Mouse (Mus musculus) limb, embryonic 15.5 days (tissue): Measurements from ENCODE around the gene Irf2bp1. TPM values are rescaled to one million over a fixed set of nuclear protein-coding genes. Genes with fewer than 3 reads are reported as not detected.

Source experiments
- ATAC-seq: fragments of 200-750 bp; cut with Nextera tagmentation; 2 replicates; pipeline ENCODE4 v1.8.0; 2017; ENCODE audit warnings: low read depth, moderate TSS enrichment; ENCODE audit not compliant: insufficient number of reproducible peaks, low FRiP score, low TSS enrichment
- H3K27ac ChIP-seq: fragments of 300-500 bp; sonication (generic); 2 replicates; pipeline ENCODE4 v1.5.1; 2015; ENCODE audit warnings: moderate library complexity, mild to moderate bottlenecking, inconsistent platforms
- H3K27me3 ChIP-seq: fragments of 300-500 bp; sonication (generic); 2 replicates; pipeline ENCODE4 v1.6.1; 2015; ENCODE audit warnings: inconsistent platforms
- H3K36me3 ChIP-seq: fragments of 300-500 bp; sonication (generic); 2 replicates; pipeline ENCODE4 v1.6.1; 2015; ENCODE audit warnings: inconsistent platforms
- H3K4me1 ChIP-seq: fragments of 300-500 bp; sonication (generic); 2 replicates; pipeline ENCODE4 v1.6.1; 2015; ENCODE audit warnings: inconsistent platforms
- H3K4me2 ChIP-seq: fragments of 300-500 bp; sonication (generic); 2 replicates; pipeline ENCODE4 v1.6.1; 2015; ENCODE audit warnings: mild to moderate bottlenecking, inconsistent platforms
- H3K4me3 ChIP-seq: fragments of 300-500 bp; sonication (generic); 2 replicates; pipeline ENCODE4 v1.5.1; 2015; ENCODE audit warnings: mild to moderate bottlenecking, inconsistent platforms
- H3K9ac ChIP-seq: fragments of 300-500 bp; sonication (generic); 2 replicates; pipeline ENCODE4 v1.6.1; 2015; ENCODE audit warnings: inconsistent platforms
- H3K9me3 ChIP-seq: fragments of 300-500 bp; sonication (generic); 2 replicates; pipeline ENCODE4 v1.6.1; 2016; ENCODE audit warnings: inconsistent platforms
- WGBS: fragments of 180-500 bp; shearing (Covaris S2); methylation state at CpG from one replicate; pipeline ENCODE4 v1.1.7; 2015; 5-methylcytosine and 5-hydroxymethylcytosine counted together
- polyA plus RNA-seq: library from polyadenylated mRNA; unstranded; fragments of >200 nt; fragmentation: Nextera tagmentation; extraction: Ambion mirVana; gene quantifications from 2 replicates; pipeline ENCODE4 v1.2.1, GENCODE M21; 2015

Irf2bp1 gene
- polyA plus RNA-seq, 1 experiment from 2014 or later, result 26.1 TPM

GRCm38 (mm10) chr7:19055108-19055507, 51.3 kb downstream of the Irf2bp1 start:
- Histone ChIP-seq H3K27ac (no peak overlapping the region), H3K9ac (no peak overlapping the region), H3K4me1 (peaks cover 10% of the 10 kb centered on the region), H3K4me3 (no peak overlapping the region), H3K36me3 (peaks cover 41% of the 10 kb centered on the region), H3K27me3 (no peaks in the 10 kb centered on the region), H3K9me3 (no peaks in the 10 kb centered on the region), H3K4me2 (no peak overlapping the region)
- ATAC-seq, result no peak
- 90% methylated on average over 8 of the region's 8 CpGs for WGBS

Other genes starting within 250 kb of the Irf2bp1 start
- gene Psg19, start 205.5 kb upstream of the Irf2bp1 start, polyA plus RNA-seq, result not detected in 2 replicates
- gene Psg17, start 182.4 kb upstream of the Irf2bp1 start, polyA plus RNA-seq, result not detected in 2 replicates
- 0.42 and 0.76 TPM in 2 replicates for gene Mill2, start 164.1 kb upstream of the Irf2bp1 start, polyA plus RNA-seq
- 2.4 and 3.2 TPM in 2 replicates for gene Pglyrp1, start 132.7 kb upstream of the Irf2bp1 start, polyA plus RNA-seq
- 28.0 TPM in 2 replicates for gene Ccdc61, start 93.6 kb upstream of the Irf2bp1 start, polyA plus RNA-seq
- gene Nova2, start 78.2 kb upstream of the Irf2bp1 start, polyA plus RNA-seq, result 0.36 and 0.68 TPM in 2 replicates
- not detected in 2 replicates for gene Nanos2, start 16.6 kb upstream of the Irf2bp1 start, polyA plus RNA-seq
- 5.2 and 5.3 TPM in 2 replicates for gene Mypop, start 12.8 kb upstream of the Irf2bp1 start, polyA plus RNA-seq
- 3.8 and 3.9 TPM in 2 replicates for gene Foxa3, start 19.5 kb downstream of the Irf2bp1 start, polyA plus RNA-seq
- 28.8 and 32.7 TPM in 2 replicates for gene Sympk, start 20.3 kb downstream of the Irf2bp1 start, polyA plus RNA-seq
- gene Rsph6a, start 50.6 kb downstream of the Irf2bp1 start, polyA plus RNA-seq, result not detected in 2 replicates
- 15.0 and 15.5 TPM in 2 replicates for gene Dmwd, start 72.2 kb downstream of the Irf2bp1 start, polyA plus RNA-seq
- 32.5 and 64.0 TPM in 2 replicates for gene Dmpk, start 79.8 kb downstream of the Irf2bp1 start, polyA plus RNA-seq
- 11.5 and 13.5 TPM in 2 replicates for gene Six5, start 90.5 kb downstream of the Irf2bp1 start, polyA plus RNA-seq
- 2.4 and 2.6 TPM in 2 replicates for gene Gm4969, start 114.3 kb downstream of the Irf2bp1 start, polyA plus RNA-seq
- gene Fbxo46, start 115.8 kb downstream of the Irf2bp1 start, polyA plus RNA-seq, result 16.1 and 16.9 TPM in 2 replicates
- gene Qpctl, start 145.2 kb downstream of the Irf2bp1 start, polyA plus RNA-seq, result 13.7 and 13.8 TPM in 2 replicates
- 124 and 130 TPM in 2 replicates for gene Snrpd2, start 145.7 kb downstream of the Irf2bp1 start, polyA plus RNA-seq
- 1.0 and 1.2 TPM in 2 replicates for gene Gipr, start 162.1 kb downstream of the Irf2bp1 start, polyA plus RNA-seq
- gene Eml2, start 172.4 kb downstream of the Irf2bp1 start, polyA plus RNA-seq, result 8.7 and 12.8 TPM in 2 replicates
- gene Gpr4, start 208.5 kb downstream of the Irf2bp1 start, polyA plus RNA-seq, result 2.4 and 3.0 TPM in 2 replicates
- gene Opa3, start 224.3 kb downstream of the Irf2bp1 start, polyA plus RNA-seq, result 28.4 and 31.5 TPM in 2 replicates